Mouse (Mus musculus) embryonic facial prominence, embryonic 15.5 days (tissue): ENCODE results near the gene Cfap44. TPM values are rescaled to one million over a fixed set of nuclear protein-coding genes. Genes with fewer than 3 reads are reported as not detected.

Experiments
- polyA plus RNA-seq: library from polyadenylated mRNA; unstranded; fragments of >200 nt; fragmentation: Nextera tagmentation; extraction: Ambion mirVana; gene quantifications from 2 replicates; pipeline ENCODE4 v1.2.1, GENCODE M21; 2015

Gene Cfap44
- polyA plus RNA-seq, 1 experiment from 2014 or later = 5.3 TPM

Other genes starting within 250 kb of the Cfap44 start
- gene Usf3, start 221.6 kb upstream of the Cfap44 start, polyA plus RNA-seq = 2.3 and 2.7 TPM in 2 replicates
- gene Sidt1, start 61.6 kb upstream of the Cfap44 start, polyA plus RNA-seq = 0.32 and 0.60 TPM in 2 replicates
- 29.5 and 31.1 TPM in 2 replicates for gene Spice1, start 47.7 kb upstream of the Cfap44 start, polyA plus RNA-seq
- gene Boc, start 164.1 kb downstream of the Cfap44 start, polyA plus RNA-seq = 42.3 and 49.1 TPM in 2 replicates